25 mouse cellular contexts compared by ENCODE assay signal in genomic region chr13:69751510-69751909, GRCm38 (mm10). TPM values are rescaled to one million over a fixed set of nuclear protein-coding genes. Genes with fewer than 3 reads are reported as not detected.
"Had no signal": no experiment of that assay in that cellular context is flagged by ENCODE, and none has a peak within 500 bp of the region (broad histone marks: within the 10 kb centered on the region; RNA-seq: fewer than 3 reads in every experiment).

No protein-coding gene starts in this region.

- H3K9me3 ChIP-seq: limb, embryonic 12.5 days; limb, embryonic 15.5 days; megakaryocyte, embryonic 14.5 days; midbrain, embryonic 10.5 days; midbrain, embryonic 13.5 days; neural tube, embryonic 13.5 days; stomach, embryonic 15.5 days had no signal

- H3K27me3 ChIP-seq: limb, embryonic 15.5 days; megakaryocyte, embryonic 14.5 days; stomach, embryonic 15.5 days had no signal

- DNase-seq: kidney, adult 2 months; kidney, postnatal 25 days; layer of hippocampus, adult 9-11 months; left cerebral cortex, postnatal 4 days; liver, postnatal 0 days; lung, embryonic 14.5 days; right cerebral cortex, postnatal 14 days; spleen, adult 18-20 months; thymus, postnatal 25 days had no signal

- ATAC-seq: liver, postnatal 0 days; lung, postnatal 0 days; midbrain, embryonic 13.5 days; midbrain, embryonic 16.5 days had no signal

- H3K9ac ChIP-seq: limb, embryonic 12.5 days; limb, embryonic 15.5 days; liver, embryonic 14.5 days; liver, postnatal 0 days; lung, embryonic 14.5 days; midbrain, embryonic 13.5 days; neural tube, embryonic 13.5 days; stomach, embryonic 15.5 days had no signal

- H3K4me2 ChIP-seq: limb, embryonic 12.5 days; limb, embryonic 15.5 days; liver, embryonic 11.5 days; lung, embryonic 14.5 days; midbrain, embryonic 13.5 days; neural tube, embryonic 13.5 days; stomach, embryonic 15.5 days had no signal

- H3K36me3 ChIP-seq: limb, embryonic 12.5 days; limb, embryonic 15.5 days; midbrain, embryonic 10.5 days; midbrain, embryonic 13.5 days; neural tube, embryonic 13.5 days; stomach, embryonic 15.5 days had no signal

- H3K27ac ChIP-seq: kidney, postnatal 0 days; layer of hippocampus, adult 2 months; limb, embryonic 12.5 days; limb, embryonic 15.5 days; liver, embryonic 14.5 days; midbrain, embryonic 10.5 days; midbrain, embryonic 13.5 days; neural tube, embryonic 13.5 days; stomach, embryonic 15.5 days had no signal

- H3K4me1 ChIP-seq: limb, embryonic 12.5 days; limb, embryonic 15.5 days; megakaryocyte, embryonic 14.5 days; midbrain, embryonic 10.5 days; midbrain, embryonic 13.5 days; stomach, embryonic 15.5 days had no signal

- H3K4me3 ChIP-seq: layer of hippocampus, adult 2 months; limb, embryonic 12.5 days; limb, embryonic 15.5 days; megakaryocyte, embryonic 14.5 days; midbrain, embryonic 10.5 days; midbrain, embryonic 13.5 days; myocyte; neural tube, embryonic 13.5 days; stomach, embryonic 15.5 days had no signal

RNA-seq across cellular contexts. Expression of gene Ube2ql1, which starts 11.8 kb away (rescaled TPM):
- total RNA-seq: monocyte, adult 5-6 weeks; neutrophil, adult 5-6 weeks had no signal
- polyA plus RNA-seq: liver, postnatal 0 days had no signal
